Mouse (Mus musculus) neural tube, embryonic 11.5 days (tissue): ENCODE measurements around the gene 6430531B16Rik. TPM values are rescaled to one million over a fixed set of nuclear protein-coding genes. Genes with fewer than 3 reads are reported as not detected.

Source experiments
- ATAC-seq: fragments of 200-750 bp; cut with Nextera tagmentation; 2 replicates; pipeline ENCODE4 v1.8.0; 2017; ENCODE audit warnings: moderate number of reproducible peaks, mild to moderate bottlenecking, moderate TSS enrichment, moderate library complexity; ENCODE audit not compliant: insufficient read depth, low FRiP score, low TSS enrichment
- DNase-seq: peaks from one replicate; pipeline ENCODE4 v3.0.0-alpha.2; 2015; ENCODE audit warnings: low spot score
- H3K27ac ChIP-seq: fragments of 300-500 bp; sonication (generic); 2 replicates; pipeline ENCODE4 v1.5.1; 2014; ENCODE audit warnings: low read depth, mild to moderate bottlenecking, low read length
- H3K27me3 ChIP-seq: fragments of 300-500 bp; sonication (generic); 2 replicates; pipeline ENCODE4 v1.6.1; 2014; ENCODE audit warnings: mild to moderate bottlenecking, low read length, mixed read lengths; ENCODE audit not compliant: control insufficient read depth, insufficient read depth
- H3K36me3 ChIP-seq: fragments of 300-500 bp; sonication (generic); 2 replicates; pipeline ENCODE4 v1.6.1; 2014; ENCODE audit warnings: mild to moderate bottlenecking, low read length, moderate library complexity, mixed read lengths; ENCODE audit not compliant: control insufficient read depth, insufficient read depth
- H3K4me1 ChIP-seq: fragments of 300-500 bp; sonication (generic); 2 replicates; pipeline ENCODE4 v1.6.1; 2014; ENCODE audit warnings: low read length, mixed read lengths; ENCODE audit not compliant: control insufficient read depth, insufficient read depth
- H3K4me2 ChIP-seq: fragments of 300-500 bp; sonication (generic); 2 replicates; pipeline ENCODE4 v1.6.1; 2014; ENCODE audit warnings: low read depth, mild to moderate bottlenecking, moderate library complexity
- H3K4me3 ChIP-seq: fragments of 300-500 bp; sonication (generic); 2 replicates; pipeline ENCODE4 v1.5.1; 2014; ENCODE audit warnings: low read depth, low read length
- H3K9ac ChIP-seq: fragments of 300-500 bp; sonication (generic); 2 replicates; pipeline ENCODE4 v1.6.1; 2014; ENCODE audit warnings: mild to moderate bottlenecking, low read length
- H3K9me3 ChIP-seq: fragments of 300-500 bp; sonication (generic); 2 replicates; pipeline ENCODE4 v1.6.1; 2016; ENCODE audit warnings: low read length; ENCODE audit not compliant: control insufficient read depth
- WGBS: fragments of 180-500 bp; shearing (Covaris S2); extraction: QIAGEN DNeasy Blood & Tissue Kit; methylation state at CpG from one replicate; pipeline ENCODE4 v1.1.7; 2014; 5-methylcytosine and 5-hydroxymethylcytosine counted together
- polyA plus RNA-seq: library from polyadenylated mRNA; unstranded; fragments of >200 nt; fragmentation: Nextera tagmentation; extraction: Ambion mirVana; gene quantifications from 2 replicates; pipeline ENCODE4 v1.2.1, GENCODE M21; 2014

Gene 6430531B16Rik
- polyA plus RNA-seq, result 0.51 TPM in 1 of 2 replicates, not detected in the other

DNA sequence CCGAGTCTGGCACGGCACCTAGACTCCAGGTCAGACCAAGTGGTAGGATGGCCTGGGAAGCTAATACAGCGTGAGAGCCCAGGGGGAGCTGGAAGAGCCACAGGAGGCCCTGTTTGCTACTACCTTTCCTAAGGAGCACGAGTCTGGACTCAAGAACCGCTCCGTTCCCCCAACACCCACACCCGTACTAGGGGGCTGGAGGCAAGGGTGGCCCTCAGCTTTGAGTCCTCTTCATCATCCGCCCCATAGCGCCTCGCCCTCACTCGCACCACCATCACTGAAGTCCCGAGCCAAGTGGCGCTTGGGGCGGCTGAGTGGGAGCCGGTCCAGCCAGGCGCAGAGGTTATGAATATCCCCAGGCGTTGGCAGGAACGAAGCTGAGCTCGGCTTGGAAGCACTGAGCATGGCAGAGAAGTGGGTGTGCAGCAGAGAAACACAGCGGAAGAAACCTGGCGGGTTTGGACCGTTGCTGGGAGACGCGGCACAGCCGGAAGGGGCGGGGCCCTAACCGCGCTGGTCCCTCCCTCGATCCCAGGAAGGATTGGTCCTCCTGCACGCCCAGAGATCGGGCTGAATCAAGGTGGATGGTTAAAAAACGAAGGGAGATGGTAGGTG, at the start of gene 6430531B16Rik:
Gene 6430531B16Rik (minus strand): TSS at position 478 of the 615 bp plus-strand sequence.
- Histone ChIP-seq H3K36me3 (no peaks in the 10 kb centered on the region), H3K4me1 (peaks cover 6% of the 10 kb centered on the region; the same call in 1 of the 2 replicates), H3K27ac (no peak within 1 kb of the TSS), H3K9ac (peak within 1 kb of the TSS; percentile 60), H3K9me3 (no peaks in the 10 kb centered on the region), H3K4me2 (peak within 1 kb of the TSS; percentile 91), H3K4me3 (peak within 1 kb of the TSS; percentile 54), H3K27me3 (no peaks in the 10 kb centered on the region)
- peak; percentile 87 for DNase-seq
- WGBS, result 4% methylated on average over 32 of the region's 32 CpGs
- peak; percentile 89 for ATAC-seq

GRCm38 (mm10) chr7:140011336-140011735, 32.8 kb upstream of the 6430531B16Rik start:
- ATAC-seq (no peak), DNase-seq (no peak)
- Histone ChIP-seq H3K27me3 (no peaks in the 10 kb centered on the region), H3K4me1 (no peaks in the 10 kb centered on the region), H3K27ac (no peak overlapping the region), H3K9ac (no peak overlapping the region), H3K4me3 (no peak overlapping the region), H3K36me3 (peaks cover 5% of the 10 kb centered on the region), H3K4me2 (no peak overlapping the region), H3K9me3 (no peaks in the 10 kb centered on the region)
- 95% methylated on average over 17 of the region's 17 CpGs for WGBS

DNA sequence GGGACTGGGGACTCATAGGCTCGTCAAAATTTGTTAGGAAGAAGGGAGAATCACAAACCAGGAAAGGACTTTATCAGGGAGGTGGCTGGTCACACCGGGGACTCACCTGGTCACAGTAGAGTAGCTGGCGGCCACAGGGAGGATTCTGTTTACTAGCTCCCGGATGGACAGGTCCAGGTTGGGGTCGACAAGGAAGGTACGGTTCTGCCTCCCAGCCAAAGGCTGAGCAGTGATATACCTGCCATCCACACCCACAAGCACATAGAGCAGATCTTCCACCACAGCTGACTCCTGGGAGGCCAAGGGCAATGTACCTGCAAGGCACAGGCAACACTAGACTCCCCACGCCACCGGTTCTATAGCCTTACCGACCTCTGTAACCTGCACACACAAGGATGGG, 29.2 kb upstream of the 6430531B16Rik start:
- no peak for DNase-seq
- Histone ChIP-seq H3K4me3 (no peak overlapping the region), H3K36me3 (peaks cover 16% of the 10 kb centered on the region), H3K9ac (no peak overlapping the region), H3K9me3 (no peaks in the 10 kb centered on the region), H3K4me1 (no peaks in the 10 kb centered on the region), H3K27me3 (no peaks in the 10 kb centered on the region), H3K4me2 (no peak overlapping the region), H3K27ac (no peak overlapping the region)
- WGBS, result 93% methylated on average over 9 of the region's 9 CpGs
- no peak for ATAC-seq

DNA sequence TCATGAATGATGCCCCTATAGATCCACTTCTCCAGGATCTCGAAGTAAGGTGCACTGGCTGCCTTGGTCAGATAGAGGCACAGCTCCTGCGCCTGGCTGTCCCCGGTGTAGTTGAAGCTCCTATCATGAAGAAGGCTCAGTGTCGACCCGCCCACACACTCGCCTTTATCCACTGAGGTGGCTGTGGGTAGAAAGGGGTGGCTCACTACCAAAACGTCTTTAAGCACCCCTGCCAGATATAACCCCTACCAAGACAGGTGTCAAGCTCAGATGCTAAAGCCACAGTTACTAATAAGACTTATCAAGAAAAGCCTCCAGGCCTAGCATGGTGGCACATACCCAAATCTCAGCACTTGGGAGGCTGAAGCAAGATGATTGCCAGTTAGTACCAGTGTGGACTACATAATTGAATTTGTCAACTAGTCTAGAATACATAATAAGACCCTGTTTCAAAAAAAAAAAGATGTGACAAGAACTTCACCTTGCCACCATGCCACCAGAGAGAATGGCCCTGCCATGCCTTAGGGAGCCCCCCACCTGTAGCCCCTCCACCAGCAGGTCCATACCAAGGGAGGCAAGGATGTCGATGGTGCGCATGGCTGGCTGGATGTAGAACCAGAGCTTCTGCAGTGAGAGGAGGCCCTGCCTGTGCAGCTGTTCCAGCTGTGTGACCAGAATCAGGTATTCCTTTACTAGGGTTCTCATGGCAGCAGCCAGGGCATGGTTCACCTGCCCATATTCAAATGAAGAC, 28.5 kb upstream of the 6430531B16Rik start:
- Histone ChIP-seq H3K36me3 (peaks cover 20% of the 10 kb centered on the region), H3K27ac (no peak overlapping the region), H3K4me2 (no peak overlapping the region), H3K4me3 (no peak overlapping the region), H3K4me1 (no peaks in the 10 kb centered on the region), H3K9ac (no peak overlapping the region), H3K27me3 (no peaks in the 10 kb centered on the region), H3K9me3 (no peaks in the 10 kb centered on the region)
- WGBS, result 94% methylated on average over 9 of the region's 9 CpGs
- no peak for ATAC-seq
- DNase-seq, result no peak

DNA sequence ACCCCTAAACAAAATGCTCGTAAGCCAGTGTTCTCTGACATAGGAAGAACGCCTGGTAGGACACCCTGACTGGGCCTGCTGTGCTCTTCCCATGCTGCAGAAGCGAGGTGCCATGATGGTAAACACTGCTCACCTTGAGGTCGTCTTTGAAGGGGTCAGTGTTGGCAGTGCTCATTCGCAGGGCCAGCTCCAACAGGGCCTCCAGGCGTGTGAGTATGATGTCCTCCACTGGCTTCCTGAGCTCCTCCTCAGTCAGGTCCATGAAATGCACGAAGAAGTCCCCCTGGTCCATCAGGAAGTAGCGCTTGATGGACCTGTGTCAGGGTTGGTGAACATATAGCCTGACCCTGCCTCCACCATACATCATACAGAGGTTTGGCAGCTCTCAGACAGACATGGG, 26.1 kb upstream of the 6430531B16Rik start:
- Histone ChIP-seq H3K4me1 (no peaks in the 10 kb centered on the region), H3K9me3 (no peaks in the 10 kb centered on the region), H3K9ac (no peak overlapping the region), H3K36me3 (peaks cover 28% of the 10 kb centered on the region), H3K27me3 (no peaks in the 10 kb centered on the region), H3K4me2 (no peak overlapping the region), H3K27ac (no peak overlapping the region), H3K4me3 (no peak overlapping the region)
- no peak for DNase-seq
- ATAC-seq, result no peak
- 93% methylated on average over 8 of the region's 8 CpGs for WGBS

- no peak overlapping the region for H3K4me2 ChIP-seq
- no peaks in the 10 kb centered on the region for H3K9me3 ChIP-seq
- H3K27me3 ChIP-seq, result no peaks in the 10 kb centered on the region
- no peak overlapping the region for H3K4me3 ChIP-seq
- 63% methylated on average over 12 of the region's 12 CpGs for WGBS
- DNase-seq (no peak), ATAC-seq (no peak)
- H3K9ac ChIP-seq, result no peak overlapping the region
- H3K4me1 ChIP-seq, result no peaks in the 10 kb centered on the region
- peaks cover 39% of the 10 kb centered on the region for H3K36me3 ChIP-seq
- H3K27ac ChIP-seq, result no peak overlapping the region
These were observed 22.7 kb upstream of the 6430531B16Rik start for GRCm38 (mm10) chr7:140001086-140001740.

DNA sequence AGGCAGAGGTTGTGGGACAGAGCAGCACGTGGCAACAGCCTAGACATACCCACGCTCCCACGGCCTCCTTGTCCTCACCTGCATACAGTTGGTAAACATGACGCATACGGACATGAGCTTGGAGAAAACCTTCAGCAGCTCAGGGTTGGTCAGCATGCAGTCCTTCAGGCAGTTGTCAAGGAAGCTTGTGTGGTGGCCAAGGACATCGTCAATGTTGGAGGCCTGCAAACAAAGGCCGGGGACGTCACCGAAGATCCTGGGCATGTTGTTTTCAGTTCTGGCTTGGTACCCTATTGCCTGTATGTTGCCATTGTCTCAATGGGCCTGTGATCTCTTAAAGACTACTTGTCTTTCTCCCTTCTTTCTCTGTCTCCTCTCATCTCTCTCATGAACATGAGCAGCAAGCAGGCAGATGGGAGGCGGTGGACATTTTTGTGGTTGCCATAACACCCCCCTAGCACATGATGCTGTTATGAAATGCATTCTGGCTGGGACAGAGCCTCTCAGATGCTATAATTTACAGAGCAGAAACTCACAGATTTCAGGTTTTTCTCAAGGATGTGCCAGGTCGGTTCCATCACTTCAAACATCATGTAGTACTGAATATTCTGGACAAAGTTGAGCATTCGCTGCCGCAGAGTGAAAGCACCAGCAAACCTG, 20.3 kb upstream of the 6430531B16Rik start:
- H3K4me1 ChIP-seq, result no peaks in the 10 kb centered on the region
- no peak overlapping the region for H3K4me2 ChIP-seq
- H3K27me3 ChIP-seq, result no peaks in the 10 kb centered on the region
- H3K9ac ChIP-seq, result no peak overlapping the region
- no peak overlapping the region for H3K27ac ChIP-seq
- no peak overlapping the region for H3K4me3 ChIP-seq
- H3K36me3 ChIP-seq, result peaks cover 31% of the 10 kb centered on the region
- 95% methylated on average over 13 of the region's 13 CpGs for WGBS
- no peaks in the 10 kb centered on the region for H3K9me3 ChIP-seq
- DNase-seq, result no peak
- ATAC-seq, result no peak

GRCm38 (mm10) chr7:139994676-139995075, 16.1 kb upstream of the 6430531B16Rik start:
- Histone ChIP-seq H3K36me3 (peaks cover 19% of the 10 kb centered on the region), H3K4me2 (no peak overlapping the region)
- ATAC-seq, result peak; percentile 45; the same call in 1 of the 2 replicates

More at GRCm38 (mm10) chr7:139994676-139995075, 16.1 kb upstream of the 6430531B16Rik start:
- H3K9ac ChIP-seq, result no peak overlapping the region
- H3K4me3 ChIP-seq, result no peak overlapping the region
- H3K27me3 ChIP-seq, result no peaks in the 10 kb centered on the region
- peak; percentile 65 for DNase-seq
- no peaks in the 10 kb centered on the region for H3K4me1 ChIP-seq
- WGBS, result 46% methylated on average over 3 of the region's 3 CpGs
- H3K27ac ChIP-seq, result no peak overlapping the region
- no peaks in the 10 kb centered on the region for H3K9me3 ChIP-seq
